Mouse (Mus musculus) B cell, adult 2 months (primary cell): ENCODE results near the gene Kcnmb3.
"Not testable (repeated sequence)": the region's sequence is repeated elsewhere in the genome, so short reads cannot be mapped to it uniquely, and the experiment has no call there.

ENCODE experiments used
- DNase-seq, 2 experiments: peaks; one replicate each; pipeline ENCODE4 v3.0.0; 2022

Kcnmb3 gene

DNA sequence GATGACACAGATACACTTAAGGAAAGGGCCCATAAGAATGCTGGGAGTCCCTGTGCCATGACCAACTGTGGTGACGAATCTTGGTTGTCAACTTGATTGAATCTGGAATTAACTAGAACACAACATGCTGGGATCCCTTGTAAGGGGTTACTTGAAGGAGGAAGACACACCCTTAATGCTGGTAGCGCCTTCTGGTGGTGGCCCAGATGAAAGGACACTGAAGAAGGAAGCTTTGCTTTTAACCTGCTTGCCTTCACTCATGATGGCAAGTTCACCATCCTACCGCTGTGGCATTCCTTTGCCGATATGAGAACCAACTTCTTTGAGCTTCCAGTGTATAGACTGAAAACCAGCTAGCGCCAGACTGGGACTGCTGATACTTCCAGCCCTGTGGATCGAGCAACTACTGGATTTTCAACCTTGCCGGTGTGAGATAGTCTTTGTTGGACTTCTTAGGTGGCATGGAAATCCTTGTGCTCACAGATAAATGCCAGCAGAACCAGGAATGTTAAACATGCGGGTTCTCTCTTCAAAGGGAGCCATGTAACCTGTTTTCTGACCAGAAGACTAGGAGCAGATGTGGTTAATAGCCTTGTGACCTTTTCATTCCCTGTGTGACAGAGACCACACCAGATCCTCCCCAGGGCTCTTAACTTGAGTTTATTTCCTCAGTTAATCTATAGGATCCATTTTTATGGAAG lies 2.5 kb upstream of the Kcnmb3 start:
- peak; percentile 68 to 69 for DNase-seq

DNA sequence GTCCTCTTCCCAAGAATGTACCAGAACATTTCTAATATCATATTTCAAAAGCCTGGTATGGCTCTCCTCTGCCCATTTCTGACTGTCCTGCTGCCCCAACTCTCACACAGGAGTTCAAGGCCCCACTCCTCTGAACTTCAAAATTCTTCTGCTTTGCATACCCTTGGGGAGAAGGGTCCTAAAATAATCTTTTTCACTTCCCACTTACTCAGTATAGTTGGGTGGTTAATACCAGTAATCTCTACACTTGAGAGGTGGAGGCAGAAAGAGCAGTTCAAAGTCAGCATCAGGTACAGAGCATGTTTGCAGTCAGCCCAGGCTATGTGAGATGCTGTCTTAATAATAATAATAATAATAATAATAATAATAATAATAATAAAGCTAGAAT lies 1.1 kb downstream of the Kcnmb3 start:
- peak; percentile 50 to 57 for DNase-seq

DNA sequence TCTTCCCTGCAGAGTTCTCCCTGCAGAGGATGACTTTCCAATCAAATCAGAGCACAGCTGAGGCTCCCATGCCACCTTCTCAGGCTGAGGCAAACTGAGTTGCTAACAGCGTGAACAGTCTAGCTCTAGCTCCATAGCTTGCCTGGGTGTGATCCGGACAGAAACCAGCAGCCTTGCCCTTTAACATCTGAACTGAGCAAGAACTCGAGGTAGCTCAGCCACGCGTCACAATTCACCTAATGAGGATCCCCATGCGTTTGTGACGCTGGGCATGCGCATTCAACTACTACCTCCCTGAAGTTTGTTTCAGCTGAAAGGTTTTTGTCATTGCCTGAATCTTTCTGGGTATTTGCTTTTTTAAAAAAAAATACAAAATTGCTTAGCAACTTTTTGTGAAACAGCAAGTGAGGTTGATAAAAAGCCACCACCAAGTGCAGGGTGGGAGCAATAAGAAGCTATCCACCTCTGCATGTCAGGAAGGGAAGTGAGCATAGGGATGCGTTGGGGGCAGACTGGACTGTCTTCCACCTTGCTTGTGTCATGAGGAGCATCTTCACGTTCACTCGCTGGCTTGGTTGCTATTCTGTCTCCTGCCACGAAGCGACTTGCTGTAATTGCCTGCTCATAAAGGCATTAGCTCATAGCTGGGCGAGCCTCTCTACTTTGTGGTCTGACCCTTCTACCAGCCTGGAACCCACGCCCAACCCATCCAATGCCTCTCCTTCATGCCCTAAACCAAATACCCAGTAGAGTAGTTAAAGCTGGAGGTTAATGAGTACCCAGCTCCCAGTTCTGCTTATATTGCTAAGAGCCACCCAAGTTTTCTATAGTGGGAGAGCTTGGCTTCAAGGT lies 1.7 kb downstream of the Kcnmb3 start:
- DNase-seq = peak; percentile 77 to 80

DNA sequence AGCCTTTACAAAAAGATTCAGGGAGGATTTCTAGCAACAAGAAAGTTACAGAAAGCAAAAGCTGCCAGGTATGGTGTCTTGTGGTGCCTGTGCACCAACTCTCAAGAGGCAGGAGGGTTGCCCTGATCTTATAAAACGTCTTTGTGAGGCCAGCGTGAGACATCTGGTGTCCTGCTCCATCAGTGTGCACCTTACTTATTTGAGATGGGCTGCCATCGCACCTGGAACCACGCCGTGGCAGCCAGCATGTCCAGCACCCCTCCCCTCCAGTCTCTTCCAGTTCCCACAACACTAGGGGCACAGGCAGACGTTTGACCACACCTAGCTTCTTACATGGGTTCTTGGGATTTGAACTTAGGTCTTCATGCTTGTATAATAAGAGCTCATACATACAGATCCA lies 3.9 kb downstream of the Kcnmb3 start:
- DNase-seq = no peak

DNA sequence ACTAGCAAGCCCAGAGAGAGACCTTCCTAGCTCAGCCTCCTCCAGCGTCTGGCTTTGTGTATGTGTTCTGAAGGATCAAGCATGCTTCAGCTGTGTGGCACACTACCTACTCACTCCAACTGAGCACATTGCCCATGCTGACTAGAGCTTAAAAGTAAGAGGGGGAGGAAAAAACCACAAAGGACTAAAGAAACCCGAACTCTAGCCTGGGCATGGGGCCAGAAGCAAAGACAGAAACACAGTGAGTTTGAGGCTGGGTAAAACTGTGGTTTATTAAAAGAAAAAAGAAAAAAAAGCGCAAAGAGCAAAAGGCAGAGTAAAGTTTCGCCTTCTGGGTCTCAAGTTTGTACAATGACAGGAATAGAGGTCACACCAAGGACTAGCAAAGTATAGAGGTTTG lies 5.5 kb downstream of the Kcnmb3 start:
- no peak for DNase-seq

DNA sequence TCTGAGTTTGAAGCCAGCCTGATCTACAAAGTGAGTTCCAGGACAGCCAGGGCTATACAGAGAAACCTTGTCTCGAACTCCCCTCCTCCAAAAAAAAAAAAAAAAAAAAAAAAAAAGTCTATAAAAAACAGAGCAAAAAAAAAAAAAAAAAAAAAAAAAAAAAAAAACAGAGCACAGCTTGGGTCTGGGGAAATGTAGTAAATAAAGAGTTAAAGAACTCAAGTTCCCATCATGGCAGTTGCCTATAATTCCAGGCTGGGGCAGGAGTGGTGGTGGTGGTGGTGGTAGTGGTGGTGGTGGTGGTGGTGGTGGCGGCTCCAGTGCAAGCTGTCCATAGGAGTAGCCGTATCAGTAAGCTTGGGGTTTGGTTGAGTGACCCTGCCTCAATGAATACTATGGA lies 9.0 kb downstream of the Kcnmb3 start:
- DNase-seq = no peak

DNA sequence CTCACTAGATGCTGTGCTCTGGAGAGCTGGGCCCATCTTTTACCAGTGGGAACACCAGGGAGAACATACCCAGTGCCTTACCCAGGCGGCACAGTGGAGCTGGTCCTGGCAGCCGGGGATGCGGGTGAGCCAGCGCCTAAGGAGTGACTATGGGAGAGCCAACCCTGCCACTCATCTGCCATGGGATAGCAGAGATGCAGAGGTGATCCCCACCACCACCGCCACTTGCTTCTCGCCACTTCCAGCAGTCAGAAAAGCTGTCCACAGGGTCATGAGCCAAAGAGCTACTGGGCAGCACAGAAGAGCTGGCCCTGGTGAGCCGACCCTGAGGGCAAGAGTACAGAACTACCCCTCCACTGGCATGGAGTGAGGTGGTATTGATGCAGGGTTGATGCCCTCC lies 12.1 kb downstream of the Kcnmb3 start:
- no peak for DNase-seq

DNA sequence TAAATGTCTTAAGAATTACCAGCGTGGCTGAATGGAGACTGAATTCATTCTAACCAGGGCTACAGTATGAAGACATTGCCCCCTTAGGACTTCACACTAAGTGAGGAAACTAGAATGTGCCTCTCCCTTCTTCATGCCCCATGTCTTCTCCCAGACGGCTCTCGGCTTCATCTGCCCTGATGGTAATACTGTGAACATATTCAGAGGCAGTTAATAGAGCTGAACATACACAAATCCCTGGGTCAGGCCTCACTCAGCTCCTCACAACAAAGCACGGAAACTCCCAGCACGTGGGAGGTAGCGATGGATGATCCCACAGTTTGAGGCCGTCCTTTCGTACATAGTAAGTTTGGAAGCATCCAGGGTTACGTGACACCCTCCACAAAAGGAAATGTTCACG lies 18.8 kb downstream of the Kcnmb3 start:
- no peak for DNase-seq

DNA sequence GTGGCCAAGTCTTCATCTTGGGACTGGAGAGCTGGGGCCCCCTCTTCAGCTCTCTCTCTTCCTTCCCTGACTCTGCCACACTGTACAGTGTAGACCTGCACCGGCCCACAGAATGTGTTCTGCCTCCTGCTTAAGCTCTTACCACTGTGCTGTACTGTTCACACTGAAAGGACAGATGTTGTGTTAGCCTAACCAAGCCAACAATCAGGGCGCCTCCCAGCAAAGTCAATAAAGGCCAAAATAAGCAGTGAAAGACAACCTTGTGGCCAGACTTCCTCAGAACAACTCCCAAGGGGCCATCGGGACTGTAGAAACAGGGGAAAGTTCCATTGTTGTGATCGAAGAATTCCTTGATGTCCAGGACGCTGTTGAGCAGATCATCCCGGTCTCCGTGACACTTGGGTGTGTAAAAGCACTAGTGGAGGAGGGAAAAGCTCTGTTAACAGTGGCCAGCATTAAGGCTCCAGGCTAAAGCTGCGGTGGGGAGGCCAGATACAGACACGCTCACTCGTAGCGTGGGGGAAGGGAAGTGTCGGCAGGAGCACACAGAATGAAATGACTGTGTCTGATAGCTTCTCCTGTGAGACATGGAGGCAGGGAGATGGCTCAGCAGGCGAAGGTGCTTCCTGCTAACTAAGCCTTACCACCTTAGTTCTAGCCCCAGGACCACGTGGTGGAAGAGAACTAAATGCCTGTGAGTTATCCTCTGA lies 19.7 kb downstream of the Kcnmb3 start:
- DNase-seq = no peak

DNA sequence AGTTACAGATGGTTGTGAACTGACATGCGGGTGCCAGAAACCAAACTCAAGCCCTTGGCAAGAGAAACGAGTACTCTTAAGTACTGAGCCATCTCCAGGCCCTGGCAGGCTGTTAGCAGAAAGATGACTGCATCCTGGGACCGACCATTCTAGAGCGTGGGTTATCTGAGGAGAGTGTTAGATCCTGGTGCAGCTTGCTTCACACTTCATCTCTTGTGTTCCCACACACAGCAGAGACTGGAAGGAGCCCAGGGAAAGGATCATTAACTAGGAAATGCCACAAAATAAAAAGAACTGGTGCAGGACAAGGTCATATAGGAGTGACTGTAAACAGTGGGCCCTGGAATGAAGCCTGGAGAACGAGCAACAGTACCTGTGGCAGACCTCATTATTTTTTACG lies 20.9 kb downstream of the Kcnmb3 start:
- DNase-seq = no peak

DNA sequence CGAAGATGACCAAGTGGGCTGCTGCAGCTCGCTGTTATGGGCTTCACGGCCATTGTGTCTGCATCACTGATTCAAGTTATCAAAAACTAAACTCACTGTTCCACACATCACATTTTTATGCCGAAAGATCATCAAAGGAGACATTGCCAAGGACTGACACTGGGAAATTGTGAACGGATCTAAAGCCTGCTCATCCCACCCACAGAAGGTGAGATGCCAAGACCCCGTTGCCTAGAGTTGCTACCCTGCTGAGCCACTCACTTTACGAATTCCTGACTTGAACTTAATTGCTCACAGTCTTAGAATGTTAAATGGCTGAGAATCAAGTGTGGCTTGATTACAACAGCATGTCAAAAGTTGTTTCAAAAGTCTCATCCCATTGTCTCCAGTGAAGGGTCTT lies 21.6 kb downstream of the Kcnmb3 start:
- DNase-seq = no peak

DNA sequence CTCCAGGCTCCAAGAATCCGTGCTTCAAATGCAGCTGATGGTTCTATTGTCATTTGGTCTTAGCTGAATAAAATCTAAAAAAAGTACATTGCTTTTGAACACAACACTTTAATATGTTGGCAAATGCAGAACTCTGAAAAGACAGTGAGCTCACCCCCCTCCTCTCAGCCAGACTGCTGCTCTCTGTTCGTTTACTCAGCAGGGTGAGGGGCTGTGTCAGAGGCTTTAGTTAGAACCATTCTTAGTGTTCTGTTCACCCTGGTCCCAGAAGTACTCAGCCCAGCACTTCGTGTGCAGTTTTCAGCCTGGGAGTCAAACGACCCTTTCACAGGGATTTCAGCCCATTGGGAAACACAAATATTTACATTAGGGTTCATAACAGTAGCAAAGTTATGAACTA lies 23.6 kb downstream of the Kcnmb3 start:
- DNase-seq = no peak

DNA sequence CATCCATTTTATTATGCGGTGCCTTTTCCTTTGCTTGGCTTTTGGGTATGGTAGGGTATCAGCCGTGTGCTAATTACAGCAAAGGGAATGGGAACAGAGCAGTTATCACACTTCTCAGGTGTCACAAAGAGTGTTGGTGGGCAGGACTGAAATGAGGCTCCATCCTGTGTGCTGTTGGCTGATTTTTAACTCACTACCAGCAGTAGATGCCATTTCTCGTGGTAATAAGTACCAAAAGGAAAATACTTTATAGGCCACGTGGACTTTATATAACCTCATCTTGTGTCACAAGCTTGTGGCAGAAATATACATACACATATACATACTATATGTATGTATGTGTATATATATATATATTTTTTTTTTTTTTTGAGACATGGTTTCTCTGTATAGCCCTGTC lies 24.7 kb downstream of the Kcnmb3 start:
- no peak for DNase-seq

DNA sequence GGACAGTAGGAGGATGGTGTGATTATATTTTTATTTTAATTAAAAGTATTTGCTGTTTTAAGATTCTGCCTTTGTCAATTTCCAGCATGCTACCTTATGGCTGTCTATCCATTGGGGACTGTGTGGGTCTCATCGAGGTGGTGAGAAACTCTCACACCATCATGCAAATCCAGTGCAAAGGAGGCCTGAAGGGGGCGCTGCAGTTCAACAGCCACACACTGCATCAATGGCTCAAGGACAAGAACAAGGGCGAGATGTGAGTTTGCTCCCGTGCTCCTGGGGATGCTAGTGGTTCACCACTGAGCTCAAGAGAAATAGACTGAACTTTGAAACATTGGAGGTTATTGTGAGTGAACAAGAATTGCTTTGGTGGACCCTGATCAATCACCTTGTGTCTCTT lies 32.3 kb downstream of the Kcnmb3 start:
- peak; percentile 89 to 90 for DNase-seq

DNA sequence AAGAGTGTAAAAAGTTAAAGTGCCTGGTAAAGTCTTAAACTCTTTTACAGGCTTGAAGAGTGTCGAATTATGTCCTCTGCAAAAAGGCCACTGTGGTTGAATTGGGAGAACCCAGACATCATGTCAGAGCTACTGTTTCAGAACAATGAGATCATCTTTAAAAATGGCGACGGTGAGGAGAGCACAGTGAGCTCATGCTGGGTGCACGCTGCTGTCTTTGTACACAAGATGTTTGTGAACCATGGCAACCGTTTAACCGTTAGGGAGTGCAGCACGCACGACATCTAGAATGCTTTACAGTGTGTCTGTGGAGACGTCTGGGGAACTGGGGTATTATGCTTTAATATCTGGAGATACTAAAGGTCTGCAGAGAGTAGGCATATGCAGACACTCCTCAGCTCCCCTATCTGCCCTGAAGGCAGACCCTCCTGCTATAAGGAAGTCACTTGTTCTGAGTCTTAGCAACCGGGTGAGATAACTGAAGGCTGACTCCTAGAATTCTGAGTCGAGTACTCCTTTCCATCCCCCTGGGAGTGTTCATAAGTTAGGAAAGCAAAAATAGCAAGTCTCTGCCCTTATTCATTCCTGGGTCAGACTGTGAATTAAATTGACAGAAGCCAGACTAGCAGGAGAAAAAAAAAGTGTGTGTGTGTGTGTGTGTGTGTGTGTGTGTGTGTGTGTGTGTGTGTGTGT lies 37.6 kb downstream of the Kcnmb3 start:
- no peak for DNase-seq

DNA sequence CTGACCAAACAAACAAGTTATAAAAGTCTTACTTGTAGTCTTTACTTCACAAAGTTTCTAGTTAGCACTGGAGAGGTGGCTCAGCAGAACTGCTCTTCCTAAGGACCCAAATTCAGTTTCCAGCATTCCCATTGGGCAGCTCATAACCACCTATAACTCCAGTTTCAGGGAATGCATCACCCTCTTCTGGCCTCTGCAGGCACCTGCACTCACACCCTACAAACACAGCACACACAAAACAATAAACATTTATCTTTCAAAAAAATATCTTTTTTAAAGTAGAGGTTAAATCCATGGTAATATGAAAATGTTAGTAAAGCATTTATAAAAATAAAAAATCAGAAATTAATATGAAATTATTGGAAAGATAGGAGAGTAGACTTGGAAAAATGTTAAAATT lies 50.3 kb downstream of the Kcnmb3 start:
- DNase-seq = no peak

DNA sequence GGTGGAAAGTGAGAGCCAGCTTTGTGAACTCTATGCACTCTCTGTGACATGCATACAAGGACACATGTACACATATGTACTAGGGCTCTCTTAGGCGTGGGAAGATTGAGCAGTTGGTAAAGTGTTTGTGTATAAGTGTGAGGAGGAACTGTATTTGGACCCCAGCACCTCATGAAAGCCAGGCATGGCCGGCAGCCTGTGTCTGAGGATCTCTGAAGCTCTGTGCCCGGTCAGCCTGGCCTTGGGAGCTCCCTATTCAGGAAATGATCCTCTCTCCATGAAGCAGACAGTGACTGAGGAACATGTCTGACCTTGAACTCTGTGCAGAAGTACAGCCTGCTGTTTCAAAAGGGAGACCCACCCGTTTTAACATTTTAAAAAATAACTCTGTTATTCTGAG lies 53.3 kb downstream of the Kcnmb3 start:
- DNase-seq = no peak

DNA sequence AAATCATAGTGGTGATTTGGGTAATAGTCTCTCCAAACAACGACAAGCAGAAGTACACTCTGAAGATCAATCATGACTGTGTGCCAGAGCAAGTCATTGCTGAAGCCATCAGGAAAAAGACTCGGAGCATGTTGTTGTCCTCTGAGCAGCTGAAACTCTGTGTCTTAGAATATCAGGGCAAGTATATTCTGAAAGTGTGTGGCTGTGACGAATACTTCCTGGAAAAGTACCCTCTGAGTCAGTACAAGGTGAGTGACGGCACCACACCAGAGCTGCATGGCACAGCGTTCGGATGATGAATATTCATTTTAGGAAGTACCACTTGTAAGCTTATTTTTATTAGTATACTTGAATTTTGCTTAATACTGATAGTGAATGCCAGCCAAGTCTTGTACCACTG lies 54.2 kb downstream of the Kcnmb3 start:
- no peak for DNase-seq

DNA sequence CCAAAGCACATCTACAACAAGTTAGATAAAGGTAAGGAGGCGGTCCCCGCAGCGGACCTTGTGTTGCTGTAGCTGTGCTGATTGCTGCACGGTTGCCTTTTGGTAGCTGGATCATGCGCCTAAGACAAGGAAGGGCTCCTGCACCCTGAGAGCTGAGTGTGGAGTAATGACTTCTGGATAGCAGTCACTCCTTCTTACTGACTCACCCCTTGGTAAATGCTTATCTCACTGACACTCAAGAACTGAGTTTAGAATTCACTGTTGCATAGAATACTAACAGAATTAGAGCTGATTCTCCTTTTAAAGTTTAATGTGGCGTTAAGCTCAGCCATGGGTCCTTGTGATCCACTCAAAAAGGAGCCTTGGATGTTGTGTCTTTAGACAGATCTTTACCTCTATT lies 54.7 kb downstream of the Kcnmb3 start:
- DNase-seq = no peak

DNA sequence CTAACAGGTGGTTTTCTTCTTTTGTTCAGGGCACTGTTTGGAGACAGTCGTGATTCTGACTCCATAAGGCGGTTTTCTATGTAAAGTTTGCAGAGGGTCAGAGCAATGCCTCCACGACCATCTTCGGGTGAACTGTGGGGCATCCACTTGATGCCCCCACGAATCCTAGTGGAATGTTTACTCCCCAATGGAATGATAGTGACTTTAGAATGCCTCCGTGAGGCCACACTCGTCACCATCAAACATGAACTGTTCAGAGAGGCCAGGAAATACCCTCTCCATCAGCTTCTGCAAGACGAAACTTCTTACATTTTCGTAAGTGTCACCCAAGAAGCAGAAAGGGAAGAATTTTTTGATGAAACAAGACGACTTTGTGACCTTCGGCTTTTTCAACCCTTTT lies 55.9 kb downstream of the Kcnmb3 start:
- no peak for DNase-seq

DNA sequence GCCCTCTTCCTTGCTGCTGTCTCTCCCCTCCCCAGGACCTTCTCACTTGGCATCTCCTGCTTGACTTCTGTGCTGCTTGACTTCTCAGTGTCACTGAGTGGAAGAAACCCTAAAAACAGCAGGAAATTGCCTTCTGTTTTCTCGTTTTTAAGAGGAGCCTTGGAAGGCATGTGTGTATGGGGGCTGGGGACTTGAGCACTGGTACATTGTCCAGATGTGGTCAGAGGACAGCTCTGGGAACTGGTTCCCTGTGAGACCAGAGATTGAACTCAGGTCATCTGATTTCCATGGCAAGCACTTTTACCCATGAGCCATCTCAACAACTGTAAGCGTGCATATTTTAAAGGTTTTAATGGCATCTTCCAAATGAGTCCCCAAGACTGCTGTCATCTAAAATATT lies 58.0 kb downstream of the Kcnmb3 start:
- no peak for DNase-seq

DNA sequence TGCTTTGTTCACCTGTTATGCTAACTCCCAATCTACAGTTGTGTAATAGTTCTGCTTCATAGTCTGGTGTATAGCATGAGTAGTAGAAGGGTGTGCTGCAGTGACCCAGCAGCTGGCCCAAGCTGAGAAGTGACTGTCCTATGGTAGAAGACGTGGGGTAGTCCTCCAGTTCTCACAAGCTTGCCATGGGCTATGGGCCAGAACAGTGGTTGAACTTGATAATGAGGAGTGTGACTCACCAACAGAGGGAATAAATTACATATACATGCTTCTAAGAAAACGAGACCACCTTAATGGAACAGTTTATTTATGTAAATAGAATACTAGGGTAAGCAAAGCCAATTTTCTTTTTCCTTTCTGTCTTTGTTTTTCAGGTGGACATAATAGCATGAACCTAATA lies 61.6 kb downstream of the Kcnmb3 start:
- DNase-seq = no peak

DNA sequence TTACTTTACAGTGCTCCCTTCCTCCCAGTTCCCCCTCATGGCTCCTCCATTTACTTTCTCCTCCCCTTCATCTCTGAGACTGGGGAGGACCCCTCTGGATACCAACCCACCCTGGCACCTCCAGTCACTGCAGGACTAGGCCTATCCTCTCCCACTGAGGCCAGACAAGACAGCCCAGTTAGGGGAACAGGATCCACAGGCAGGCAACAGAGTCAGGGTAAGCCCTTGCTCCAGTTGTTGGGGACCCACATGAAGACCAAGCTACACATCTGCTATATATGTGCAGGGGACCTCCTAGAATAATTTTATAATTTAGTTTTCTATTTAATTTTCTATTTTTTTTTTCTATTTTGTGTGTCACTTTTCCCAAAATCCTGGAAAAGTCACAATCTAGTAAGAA lies 62.7 kb downstream of the Kcnmb3 start:
- not testable (repeated sequence) for DNase-seq
